Mouse (Mus musculus): ENCODE results near the gene Cldn15.

GRCm38 (mm10) chr5:136937621-136938020 lies 28.8 kb upstream of the Cldn15 start:
- TF ChIP-seq CTCF (IDR thresholded peaks at IDR 0.05; ENCODE audit: control insufficient read depth, insufficient read depth, insufficient read length) (no peak), USF1 (IDR thresholded peaks at IDR 0.05; ENCODE audit: low read depth) (no peak), MYOD1 (IDR thresholded peaks at IDR 0.05; ENCODE audit: control insufficient read depth, insufficient read length, low read depth) (no peak)

All from C2C12 (cell line).